Mouse (Mus musculus) bone marrow, adult 2 months (tissue): ENCODE results near the gene Atp8a1. TPM values are rescaled to one million over a fixed set of nuclear protein-coding genes. Genes with fewer than 3 reads are reported as not detected.

ENCODE experiments used
- H3K27ac ChIP-seq: fragments of 200-500 bp; 2 replicates; pipeline ENCODE4 v1.5.1; 2012; ENCODE audit warnings: low read depth, mild to moderate bottlenecking, control low read depth, inconsistent platforms, low read length; ENCODE audit not compliant: control insufficient read depth, poor library complexity, insufficient read depth
- H3K4me1 ChIP-seq: fragments of 200-500 bp; 2 replicates; pipeline ENCODE4 v1.6.1; 2011; ENCODE audit warnings: low read length; ENCODE audit not compliant: control insufficient read depth, insufficient read depth
- H3K4me3 ChIP-seq: fragments of 200-500 bp; replicated peaks from 2 replicates; pipeline ENCODE3; 2011; ENCODE audit warnings: mild to moderate bottlenecking, low read depth, low read length, control low read depth; ENCODE audit not compliant: control insufficient read depth
- CTCF ChIP-seq: fragments of 200-500 bp; IDR thresholded peaks from 2 replicates; pipeline ENCODE4 v1.5.1; 2011; ENCODE audit warnings: low read length, control low read depth; ENCODE audit not compliant: control insufficient read depth, insufficient read depth
- POLR2A ChIP-seq: fragments of 200-500 bp; IDR thresholded peaks from 2 replicates; pipeline ENCODE4 v1.6.1; 2011; ENCODE audit warnings: low read depth, mild to moderate bottlenecking, control low read depth, low read length, borderline replicate concordance; ENCODE audit not compliant: control insufficient read depth
- WGBS: fragments of 180-500 bp; shearing (Covaris S2); methylation state at CpG from one replicate; pipeline ENCODE4 v1.1.7; 2018; 5-methylcytosine and 5-hydroxymethylcytosine counted together
- polyA plus RNA-seq: library from polyadenylated mRNA; stranded (reverse); fragments of >200 nt; gene quantifications from 2 replicates; pipeline ENCODE4 v1.2.4, GENCODE M21; 2011; ENCODE audit warnings: low replicate concordance; ENCODE audit not compliant: missing spikeins, insufficient read depth, insufficient read length

Atp8a1 gene
- polyA plus RNA-seq, 1 experiment, result 36.1 TPM

GRCm38 (mm10) chr5:67695055-67695710 is 152.1 kb downstream of the Atp8a1 start:
- 89% methylated on average over 14 of the region's 14 CpGs for WGBS
- no peak for TF ChIP-seq POLR2A
- TF ChIP-seq CTCF, result no peak
- H3K27ac ChIP-seq, result no peak overlapping the region
- no peaks in the 10 kb centered on the region for H3K4me1 ChIP-seq
- H3K4me3 ChIP-seq, result no peak overlapping the region

GRCm38 (mm10) chr5:67690336-67690735 is 156.9 kb downstream of the Atp8a1 start:
- TF ChIP-seq CTCF, result no peak
- TF ChIP-seq POLR2A, result no peak
- H3K4me3 ChIP-seq, result no peak overlapping the region
- no peak overlapping the region for H3K27ac ChIP-seq
- 95% methylated on average over 9 of the region's 9 CpGs for WGBS
- no peaks in the 10 kb centered on the region for H3K4me1 ChIP-seq

GRCm38 (mm10) chr5:67688001-67688400 is 159.2 kb downstream of the Atp8a1 start:
- Histone ChIP-seq H3K27ac (no peak overlapping the region), H3K4me1 (no peaks in the 10 kb centered on the region), H3K4me3 (no peak overlapping the region)
- 95% methylated on average over 8 of the region's 8 CpGs for WGBS
- TF ChIP-seq CTCF, result no peak
- no peak for TF ChIP-seq POLR2A

GRCm38 (mm10) chr5:67685906-67686305 is 161.3 kb downstream of the Atp8a1 start:
- Histone ChIP-seq H3K4me1 (no peaks in the 10 kb centered on the region), H3K27ac (no peak overlapping the region), H3K4me3 (no peak overlapping the region)
- 89% methylated on average over 7 of the region's 7 CpGs for WGBS
- TF ChIP-seq POLR2A, result no peak
- no peak for TF ChIP-seq CTCF

- Histone ChIP-seq H3K4me3 (no peak overlapping the region), H3K4me1 (no peaks in the 10 kb centered on the region), H3K27ac (no peak overlapping the region)
- WGBS, result 87% methylated on average over 5 of the region's 5 CpGs
- TF ChIP-seq POLR2A (no peak), CTCF (no peak)
Observed at GRCm38 (mm10) chr5:67685461-67685860, 161.8 kb downstream of the Atp8a1 start.

- 80% methylated on average over 3 of the region's 3 CpGs for WGBS
- Histone ChIP-seq H3K4me1 (no peaks in the 10 kb centered on the region), H3K4me3 (no peak overlapping the region), H3K27ac (no peak overlapping the region)
- no peak for TF ChIP-seq POLR2A
- TF ChIP-seq CTCF, result no peak
Observed at GRCm38 (mm10) chr5:67678819-67679218, 168.4 kb downstream of the Atp8a1 start.

- H3K4me1 ChIP-seq, result no peaks in the 10 kb centered on the region
- no peak overlapping the region for H3K27ac ChIP-seq
- no peak overlapping the region for H3K4me3 ChIP-seq
- WGBS, result 93% methylated on average over 4 of the region's 4 CpGs
- TF ChIP-seq POLR2A (no peak), CTCF (no peak)
Observed at GRCm38 (mm10) chr5:67673008-67673407, 174.2 kb downstream of the Atp8a1 start.

GRCm38 (mm10) chr5:67670158-67670557 is 177.1 kb downstream of the Atp8a1 start:
- Histone ChIP-seq H3K4me3 (no peak overlapping the region), H3K4me1 (no peaks in the 10 kb centered on the region), H3K27ac (no peak overlapping the region)
- 44% methylated on average over 6 of the region's 6 CpGs for WGBS
- no peak for TF ChIP-seq POLR2A
- no peak for TF ChIP-seq CTCF

GRCm38 (mm10) chr5:67669436-67669896 is 177.8 kb downstream of the Atp8a1 start:
- Histone ChIP-seq H3K4me1 (no peaks in the 10 kb centered on the region), H3K27ac (no peak overlapping the region), H3K4me3 (no peak overlapping the region)
- WGBS, result 64% methylated on average over 13 of the region's 13 CpGs
- no peak for TF ChIP-seq CTCF
- no peak for TF ChIP-seq POLR2A
